Mouse (Mus musculus) megakaryocyte progenitor cell, adult 5-6 weeks (primary cell): ENCODE results near the gene Snx11. TPM values are rescaled to one million over a fixed set of nuclear protein-coding genes. Genes with fewer than 3 reads are reported as not detected.
"Not testable (repeated sequence)": the region's sequence is repeated elsewhere in the genome, so short reads cannot be mapped to it uniquely, and the experiment has no call there.

Experiments
- ATAC-seq: replicated peaks from 2 replicates; pipeline ENCODE4 v1.8.0; 2016; ENCODE audit warnings: mild to moderate bottlenecking, moderate TSS enrichment, inconsistent platforms; ENCODE audit not compliant: poor library complexity
- total RNA-seq, 2 experiments: library from RNA; stranded (forward) in 1 of 2; stranded (reverse) in 1 of 2; fragments of 157-497, 149-512 nt in 1 of 2; fragments of 200-1000 nt in 1 of 2; gene quantifications; 2 replicates each; pipeline versions ENCODE4 v1.2.3 to v1.2.4; 2015 to 2017

Gene Snx11
- total RNA-seq, 2 experiments from 2014 or later = 9.6 to 16.9 TPM

- peak; percentile 57 for ATAC-seq
Measured at GRCm38 (mm10) chr11:96796586-96796985, 19.2 kb upstream of the Snx11 start.

DNA sequence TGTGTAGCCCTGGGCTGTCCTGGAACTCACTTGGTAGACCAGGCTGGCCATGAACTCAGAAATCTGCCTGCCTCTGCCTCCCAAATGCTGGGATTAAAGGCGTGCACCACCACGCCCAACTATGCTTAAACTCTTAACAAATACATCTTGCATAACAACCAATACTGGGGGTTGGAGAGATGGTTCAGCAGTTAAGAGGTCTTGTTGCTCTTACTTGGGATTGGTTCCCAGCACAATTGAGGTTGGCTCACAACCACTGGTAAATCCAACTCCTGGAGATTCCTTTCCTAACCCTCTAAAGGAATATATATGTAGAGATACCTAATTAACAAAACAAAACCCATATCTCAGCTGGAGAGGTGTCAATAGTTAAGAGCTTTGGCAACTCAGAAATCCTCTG lies 18.7 kb upstream of the Snx11 start:
- ATAC-seq = no peak

DNA sequence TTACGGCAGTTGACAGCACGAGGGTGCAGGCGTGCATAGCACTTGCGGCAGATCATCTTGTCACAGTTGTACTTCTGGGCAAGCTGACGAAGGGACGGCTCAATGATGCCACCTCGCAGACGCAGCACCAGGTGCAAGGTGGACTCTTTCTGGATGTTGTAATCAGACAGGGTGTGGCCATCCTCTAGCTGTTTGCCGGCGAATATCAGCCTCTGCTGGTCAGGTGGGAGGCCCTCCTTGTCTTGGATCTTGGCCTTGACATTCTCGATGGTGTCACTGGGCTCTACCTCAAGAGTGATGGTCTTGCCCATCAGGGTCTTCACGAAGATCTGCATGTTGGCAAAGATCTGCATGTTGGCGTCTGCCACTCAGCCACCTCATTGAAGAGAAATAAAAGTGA lies 18.1 kb upstream of the Snx11 start:
- ATAC-seq = no peak

GRCm38 (mm10) chr11:96790681-96791080 lies 13.3 kb upstream of the Snx11 start:
- ATAC-seq = no peak

- peak; percentile 44; the same call in 1 of the 2 replicates for ATAC-seq
Measured at GRCm38 (mm10) chr11:96789990-96790389, 12.6 kb upstream of the Snx11 start.

GRCm38 (mm10) chr11:96788871-96789795 lies 11.8 kb upstream of the Snx11 start, which contains the start of gene Cbx1:
Gene Cbx1 (plus strand): TSS chr11:96789127.
- peak; percentile 92 for ATAC-seq

GRCm38 (mm10) chr11:96786731-96787450 lies 9.5 kb upstream of the Snx11 start:
- ATAC-seq = no peak

- peak; percentile 65 for ATAC-seq
Measured at GRCm38 (mm10) chr11:96784847-96785246, 7.5 kb upstream of the Snx11 start.

DNA sequence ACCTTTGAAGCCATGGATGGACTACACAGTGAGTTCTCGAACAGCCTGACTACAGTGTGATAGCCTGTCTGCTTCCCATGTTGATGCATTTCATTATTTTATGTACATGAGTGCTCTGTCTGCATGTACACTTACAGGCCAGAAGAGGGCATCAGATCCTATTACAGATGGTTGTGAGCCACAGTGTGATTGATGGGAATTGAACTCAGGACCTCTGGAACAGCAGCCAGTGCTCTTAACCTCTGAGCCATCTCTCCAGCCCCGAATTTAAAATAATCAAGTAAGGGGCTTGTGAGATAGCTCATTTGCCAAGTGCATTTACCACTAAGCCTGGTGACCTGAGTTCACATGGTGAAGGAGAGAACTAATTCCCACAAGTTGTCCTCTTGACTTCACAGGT lies 4.1 kb upstream of the Snx11 start:
- ATAC-seq = no peak

DNA sequence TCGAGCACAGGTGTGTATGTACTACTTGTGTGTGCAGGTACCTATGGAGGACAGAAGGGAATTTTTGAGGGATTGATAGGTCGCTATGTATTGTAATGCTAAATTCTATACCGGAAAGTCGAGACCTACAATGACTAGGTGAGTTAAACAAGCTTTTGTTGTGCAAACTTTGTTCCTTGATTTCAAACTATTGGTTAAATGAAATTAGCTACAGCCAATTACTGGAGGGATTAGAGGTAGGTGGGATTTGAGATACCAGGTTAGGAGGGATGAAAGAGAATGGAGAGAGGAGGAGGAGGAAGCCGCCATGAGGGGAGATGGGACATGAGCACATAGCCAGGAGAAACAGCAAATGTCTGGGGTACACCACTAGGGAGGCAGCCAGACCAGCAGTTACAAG lies 2.9 kb upstream of the Snx11 start:
- no peak for ATAC-seq

- ATAC-seq = not testable (repeated sequence)
Measured at GRCm38 (mm10) chr11:96778061-96778627, 785 bp upstream of the Snx11 start.

GRCm38 (mm10) chr11:96776068-96776467 lies 1.3 kb downstream of the Snx11 start:
- ATAC-seq = no peak

- ATAC-seq = no peak
Measured at GRCm38 (mm10) chr11:96775665-96776064, 1.7 kb downstream of the Snx11 start.

DNA sequence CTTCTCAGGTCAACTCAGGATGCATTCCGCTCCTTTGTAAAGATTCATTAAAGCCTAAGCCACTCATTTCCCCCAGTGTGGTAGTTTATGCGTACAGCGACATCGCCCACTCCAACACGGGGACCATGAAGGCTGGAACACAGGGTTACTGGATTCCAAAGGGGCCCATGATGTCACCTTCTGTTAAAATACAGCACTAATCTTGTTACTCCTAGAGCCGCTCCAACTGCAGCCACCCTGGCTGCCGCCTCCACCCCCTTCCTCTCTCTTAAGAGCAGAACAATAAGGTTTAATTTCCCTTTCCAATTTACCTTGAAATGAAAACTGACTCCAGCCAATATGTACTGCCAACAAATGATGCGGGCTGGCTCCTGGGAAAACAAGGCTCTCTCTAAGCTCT lies 2.3 kb downstream of the Snx11 start:
- ATAC-seq = no peak

DNA sequence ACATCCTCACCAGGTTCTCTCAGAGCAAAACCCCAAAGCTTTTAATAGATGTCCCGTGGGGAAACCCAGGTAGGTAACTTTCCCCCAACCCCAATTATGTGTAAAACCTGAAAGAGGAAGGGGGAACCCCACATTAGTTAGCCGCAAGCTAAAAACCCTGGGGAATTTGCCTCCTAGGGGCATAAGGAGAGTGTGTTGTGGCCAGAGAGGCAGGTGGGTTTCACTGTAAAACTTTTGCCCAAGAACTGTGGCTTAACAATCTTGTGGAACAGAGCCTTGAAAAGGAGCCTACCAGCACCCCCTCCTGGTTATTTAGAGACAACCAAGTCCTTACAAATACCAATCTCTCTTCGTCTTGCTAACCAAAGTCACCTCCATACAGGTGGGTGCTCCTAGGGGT lies 2.8 kb downstream of the Snx11 start:
- ATAC-seq = no peak

- no peak for ATAC-seq
Measured at GRCm38 (mm10) chr11:96772413-96772812, 4.9 kb downstream of the Snx11 start.

DNA sequence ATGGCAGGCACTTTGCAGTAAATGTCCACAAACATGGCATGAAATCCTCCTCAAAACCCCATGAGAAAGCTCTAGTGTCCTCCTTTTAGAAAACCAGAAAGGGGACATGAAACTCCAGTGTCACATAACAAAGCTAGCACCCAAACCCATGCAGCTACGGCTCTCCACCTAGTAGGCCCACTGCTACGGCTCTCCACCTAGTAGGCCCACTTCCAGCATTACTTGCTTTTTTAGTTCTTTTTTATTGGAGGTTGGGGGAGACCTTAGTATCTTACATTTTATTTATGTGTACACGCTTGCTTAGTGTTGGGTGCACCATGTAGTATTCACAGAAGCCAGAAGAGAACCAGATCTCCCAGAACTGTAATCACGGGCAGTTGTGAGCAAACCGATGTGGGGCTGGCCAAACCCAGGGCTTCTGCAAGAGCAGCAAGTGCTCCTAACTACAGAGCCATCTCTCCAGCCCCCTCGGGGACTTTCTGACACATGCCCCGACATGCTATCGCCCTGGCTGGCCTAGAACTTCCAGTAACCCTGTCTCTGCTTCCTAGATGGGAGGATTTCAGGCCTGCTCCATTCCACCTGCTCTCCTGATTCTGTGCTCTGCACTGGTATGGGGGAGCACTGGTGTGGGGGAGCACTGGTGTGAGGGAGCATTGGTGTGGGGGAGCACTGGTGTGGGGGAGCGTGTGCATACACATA lies 5.9 kb downstream of the Snx11 start:
- ATAC-seq = no peak

GRCm38 (mm10) chr11:96768240-96768639 lies 9.1 kb downstream of the Snx11 start:
- ATAC-seq = no peak

DNA sequence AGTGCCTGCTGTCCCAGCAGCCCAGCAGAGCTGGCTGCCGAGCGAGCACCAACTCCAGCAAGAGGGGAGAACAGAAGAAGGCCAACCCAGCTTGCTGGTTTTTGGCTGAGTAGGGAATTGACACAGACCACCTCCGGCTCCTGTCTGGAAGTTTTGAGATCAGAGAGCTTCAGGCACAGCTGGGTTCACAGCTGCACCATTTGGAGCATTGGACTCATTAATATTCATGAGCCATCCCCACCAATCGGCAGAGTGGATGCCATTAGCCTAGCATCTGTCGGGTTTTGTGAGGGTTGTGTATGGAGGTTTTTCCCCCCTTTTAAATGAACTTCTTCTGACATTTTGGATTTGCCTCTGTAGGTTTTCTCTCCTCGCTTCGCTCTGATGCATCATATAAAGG lies 10.3 kb downstream of the Snx11 start:
- ATAC-seq = no peak

DNA sequence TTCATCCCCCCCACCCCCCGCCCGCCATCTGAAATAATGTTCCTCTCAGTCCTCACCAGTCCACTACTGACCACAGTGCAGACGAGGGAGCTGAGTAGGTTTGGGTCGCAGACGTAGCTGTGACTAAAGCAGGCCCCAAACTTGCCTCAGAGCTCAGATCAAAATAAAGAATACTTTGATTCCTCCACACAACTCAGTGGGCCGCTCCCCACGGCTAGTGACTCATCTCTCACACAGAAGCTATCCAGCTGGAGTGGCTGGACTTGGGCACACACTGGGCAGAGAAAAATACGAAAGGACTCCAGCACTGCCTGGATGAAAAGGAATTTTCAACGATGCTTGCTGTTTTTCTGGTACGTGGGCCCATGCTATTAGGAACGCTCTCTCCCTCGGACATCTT lies 10.8 kb downstream of the Snx11 start:
- no peak for ATAC-seq

DNA sequence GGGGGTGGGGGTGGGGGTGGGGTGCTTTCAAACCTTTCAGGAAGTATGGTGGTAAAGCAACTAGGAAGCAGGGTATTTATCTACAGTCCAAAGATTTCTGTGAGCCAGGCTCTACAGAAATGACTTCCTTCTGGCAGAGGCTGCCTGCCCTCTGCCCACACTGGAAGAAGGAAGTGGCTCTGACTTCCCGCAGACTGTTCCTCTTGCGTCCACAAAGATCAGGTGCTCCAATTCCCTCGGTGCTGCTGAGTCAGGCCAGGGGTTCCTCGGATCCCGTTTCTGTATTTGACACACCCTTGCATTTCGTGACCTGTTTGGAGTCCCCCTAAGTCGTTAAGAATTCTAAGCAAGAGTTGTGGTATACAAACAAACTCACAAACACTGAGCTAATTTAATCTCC lies 11.7 kb downstream of the Snx11 start:
- peak; percentile 90 for ATAC-seq
